Mouse (Mus musculus) colon, adult 2 months (tissue): Measurements from ENCODE around the gene Olfr186. TPM values are rescaled to one million over a fixed set of nuclear protein-coding genes. Genes with fewer than 3 reads are reported as not detected.

Experiments used
- polyA plus RNA-seq: library from polyadenylated mRNA; depleted of rRNA; stranded (reverse); fragments of >200 nt; gene quantifications from 2 replicates; pipeline ENCODE4 v1.2.3, GENCODE M21; 2012; rRNA removed

Olfr186 gene
- polyA plus RNA-seq, result not detected in 2 replicates

DNA sequence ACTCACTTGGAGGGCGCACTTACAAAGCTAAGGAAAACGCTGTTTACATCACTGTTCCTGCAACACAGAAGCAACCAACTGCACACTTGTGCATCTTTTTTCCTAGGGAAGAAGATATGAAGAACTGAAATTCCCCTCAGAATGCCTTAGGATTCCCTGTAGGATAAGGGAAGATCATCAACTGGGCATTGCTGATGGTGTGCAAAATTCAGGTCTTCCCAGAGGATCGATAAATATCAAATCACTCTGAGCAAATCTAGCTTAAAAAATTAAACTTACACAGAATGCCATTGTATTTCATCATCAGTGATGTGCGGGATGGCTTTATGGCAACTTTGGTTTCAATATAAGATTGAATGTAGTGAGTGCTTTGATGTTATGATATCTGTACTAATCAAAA lies at the start of gene Olfr186:
Gene Olfr186, minus strand, starts transcription at position 101 of the 400 bp plus-strand sequence.

DNA sequence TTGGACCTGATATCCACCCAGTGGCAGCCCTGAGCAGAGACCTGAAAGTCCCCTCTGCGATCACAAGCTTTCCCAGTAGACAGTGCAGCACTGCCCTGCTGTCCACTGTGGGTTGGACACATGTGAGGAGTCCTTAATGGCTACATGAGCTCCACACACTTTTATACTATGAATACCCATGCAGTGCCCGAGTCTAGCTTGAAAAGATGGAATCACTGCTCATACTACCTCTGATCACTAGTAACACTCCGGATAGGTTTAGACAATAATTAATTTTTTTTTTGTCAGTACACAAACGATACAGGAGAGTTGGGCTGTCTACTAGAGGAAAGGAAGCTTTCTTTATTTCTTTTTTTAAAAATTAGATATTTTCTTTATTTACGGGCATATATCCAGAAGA lies 47.8 kb upstream of the Olfr186 start, which contains the start of gene Olfr190:
Gene Olfr190, minus strand, starts transcription at position 101 of the 400 bp plus-strand sequence.

DNA sequence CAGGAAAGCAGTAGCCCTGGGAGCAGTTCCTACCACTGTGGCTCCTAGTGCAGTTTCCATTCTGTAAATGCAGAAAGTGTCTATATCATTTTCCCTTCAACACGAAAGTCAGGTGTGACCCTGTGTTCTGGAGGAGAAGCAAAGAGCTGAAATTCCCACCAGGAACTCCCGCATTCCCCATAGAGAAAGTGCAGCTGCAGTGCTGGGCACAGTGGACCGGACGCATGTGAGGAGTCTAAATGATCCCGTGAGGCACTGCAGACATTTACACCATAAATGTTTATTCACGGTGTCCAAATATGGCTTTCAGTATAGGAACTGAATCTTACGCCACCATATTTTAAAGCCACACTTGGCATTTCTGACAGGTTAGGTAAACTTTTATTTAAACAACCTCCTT lies 9.6 kb upstream of the Olfr186 start, which contains the start of gene Olfr187:
Gene Olfr187, minus strand, starts transcription at position 58 of the 400 bp plus-strand sequence.

DNA sequence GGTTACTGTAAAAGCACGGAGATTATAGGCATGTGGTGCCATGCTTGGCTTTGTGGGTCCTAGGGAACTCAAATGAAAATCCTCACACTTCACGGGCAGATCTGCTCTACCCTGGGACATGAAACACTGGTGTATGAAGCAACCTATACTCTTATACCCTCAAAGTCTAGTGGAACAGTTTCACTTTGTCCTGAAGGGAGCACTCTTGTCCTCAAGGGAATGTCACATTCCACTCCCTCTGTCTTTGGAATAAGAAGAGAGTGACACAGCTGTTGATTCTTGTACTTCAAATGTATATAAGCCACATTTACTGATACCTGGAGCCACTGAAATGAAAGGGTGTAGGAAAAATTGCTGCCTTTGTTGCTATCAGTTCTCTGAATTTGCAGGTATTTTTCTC lies 35.0 kb downstream of the Olfr186 start, which contains the start of gene Olfr183:
Gene Olfr183, plus strand, starts transcription at position 301 of the 400 bp plus-strand sequence.

Other genes with a start within 250 kb of the Olfr186 start
- gene Olfr173, start 230.0 kb downstream of the Olfr186 start, polyA plus RNA-seq, result not detected in 2 replicates
- gene Olfr175-ps1, start 203.5 kb downstream of the Olfr186 start, polyA plus RNA-seq, result not detected in 2 replicates
- not detected in 2 replicates for gene Olfr177, start 155.5 kb downstream of the Olfr186 start, polyA plus RNA-seq
- gene Olfr178, start 138.2 kb downstream of the Olfr186 start, polyA plus RNA-seq, result not detected in 2 replicates
- gene Olfr181, start 101.5 kb downstream of the Olfr186 start, polyA plus RNA-seq, result not detected in 2 replicates
- gene Olfr180, start 100.9 kb downstream of the Olfr186 start, polyA plus RNA-seq, result not detected in 2 replicates
- not detected in 2 replicates for gene Olfr183, start 34.9 kb downstream of the Olfr186 start, polyA plus RNA-seq
- not detected in 2 replicates for gene Olfr187, start 9.5 kb upstream of the Olfr186 start, polyA plus RNA-seq
- gene Olfr190, start 47.7 kb upstream of the Olfr186 start, polyA plus RNA-seq, result not detected in 2 replicates
- gene Olfr191, start 59.5 kb upstream of the Olfr186 start, polyA plus RNA-seq, result not detected in 2 replicates
- not detected in 2 replicates for gene Olfr193, start 81.6 kb upstream of the Olfr186 start, polyA plus RNA-seq
- not detected in 2 replicates for gene Olfr194, start 90.8 kb upstream of the Olfr186 start, polyA plus RNA-seq
- gene Olfr195, start 116.8 kb upstream of the Olfr186 start, polyA plus RNA-seq, result not detected in 2 replicates
- not detected in 2 replicates for gene Olfr196, start 140.2 kb upstream of the Olfr186 start, polyA plus RNA-seq
- gene Olfr198, start 173.2 kb upstream of the Olfr186 start, polyA plus RNA-seq, result not detected in 2 replicates
- gene Olfr199, start 189.5 kb upstream of the Olfr186 start, polyA plus RNA-seq, result not detected in 2 replicates
- not detected in 2 replicates for gene Olfr201, start 242.3 kb upstream of the Olfr186 start, polyA plus RNA-seq